ENCODE assay signal across 18 mouse cellular contexts in genomic region chr6:62301576-62302312, GRCm38 (mm10).
"Had no signal": no experiment of that assay in that cellular context is flagged by ENCODE, and none has a peak within 500 bp of the region (broad histone marks: within the 10 kb centered on the region; RNA-seq: fewer than 3 reads in every experiment).

No protein-coding gene starts in this region.

- H3K27me3 ChIP-seq: limb, embryonic 12.5 days; limb, embryonic 15.5 days; megakaryocyte, embryonic 14.5 days; midbrain, embryonic 13.5 days; stomach, embryonic 15.5 days had no signal

- H3K4me2 ChIP-seq: limb, embryonic 12.5 days; limb, embryonic 15.5 days; liver, embryonic 11.5 days; lung, embryonic 14.5 days; midbrain, embryonic 13.5 days; stomach, embryonic 15.5 days had no signal

- DNase-seq: kidney, adult 18-20 months; kidney, adult 9 months; kidney, postnatal 14 days; kidney, postnatal 4 days; liver, postnatal 0 days; lung, embryonic 14.5 days; lung, postnatal 36 days; right cerebral cortex, postnatal 14 days; spleen, adult 18-20 months; thymus, adult 18-20 months; thymus, postnatal 36 days had no signal

- H3K36me3 ChIP-seq: limb, embryonic 12.5 days; limb, embryonic 15.5 days; midbrain, embryonic 10.5 days; midbrain, embryonic 13.5 days; stomach, embryonic 15.5 days had no signal

- H3K4me3 ChIP-seq: limb, embryonic 12.5 days; limb, embryonic 15.5 days; megakaryocyte, embryonic 14.5 days; midbrain, embryonic 10.5 days; midbrain, embryonic 13.5 days; stomach, embryonic 15.5 days had no signal
